Mouse (Mus musculus) myocyte (in vitro differentiated cells): ENCODE measurements around the gene Prr19. TPM values are rescaled to one million over a fixed set of nuclear protein-coding genes. Genes with fewer than 3 reads are reported as not detected.
A peak's percentile ranks its signal among the peaks of the same experiment; 100 is the strongest.

Source experiments
- H3K27me3 ChIP-seq: one replicate; pipeline ENCODE4 v1.6.1; 2011; ENCODE audit not compliant: control insufficient read depth, insufficient read depth, insufficient read length
- H3K36me3 ChIP-seq: one replicate; pipeline ENCODE4 v1.6.1; 2011; ENCODE audit not compliant: control insufficient read depth, insufficient read depth
- H3K4me2 ChIP-seq: one replicate; pipeline ENCODE4 v1.6.1; 2011; ENCODE audit warnings: low read depth, control low read depth
- H3K4me3 ChIP-seq: one replicate; pipeline ENCODE4 v1.5.1; 2011; ENCODE audit warnings: mild to moderate bottlenecking, control low read depth, moderate library complexity
- H3K79me2 ChIP-seq: one replicate; pipeline ENCODE4 v1.6.1; 2011; ENCODE audit not compliant: control insufficient read depth, insufficient read depth
- H3ac ChIP-seq: one replicate; pipeline ENCODE4 v1.6.1; 2011; ENCODE audit not compliant: control insufficient read depth, insufficient read length
- CEBPB ChIP-seq: IDR thresholded peaks from 2 replicates; pipeline ENCODE4 v1.6.1; 2011; ENCODE audit warnings: mild to moderate bottlenecking, moderate library complexity; ENCODE audit not compliant: poor library complexity, insufficient read depth, severe bottlenecking
- E2F4 ChIP-seq: IDR thresholded peaks from one replicate; pipeline ENCODE4 v1.6.1; 2011; ENCODE audit warnings: mild to moderate bottlenecking, control low read depth, moderate library complexity; ENCODE audit not compliant: insufficient read depth
- MAX ChIP-seq: IDR thresholded peaks from one replicate; pipeline ENCODE4 v1.6.1; 2011; ENCODE audit warnings: low read depth, mild to moderate bottlenecking, control low read depth
- MYOD1 ChIP-seq, 3 experiments: IDR thresholded peaks; one replicate each; pipeline ENCODE4 v1.6.1; 2011; ENCODE audit warnings: control low read depth in 2 of 3, low read depth in 2 of 3, mild to moderate bottlenecking in 2 of 3, moderate library complexity in 1 of 3; ENCODE audit not compliant: insufficient read length in 2 of 3, control insufficient read depth in 1 of 3
- MYOG ChIP-seq, 3 experiments: IDR thresholded peaks; one replicate each; pipeline ENCODE4 v1.6.1; 2011; ENCODE audit warnings: control low read depth in 2 of 3, low read depth in 2 of 3, mild to moderate bottlenecking in 2 of 3; ENCODE audit not compliant: insufficient read length in 2 of 3, control insufficient read depth in 1 of 3, insufficient read depth in 1 of 3
- POLR2A ChIP-seq: IDR thresholded peaks from one replicate; pipeline ENCODE4 v1.6.1; 2011; ENCODE audit warnings: low read depth, mild to moderate bottlenecking, control low read depth, moderate library complexity; ENCODE audit not compliant: insufficient read length
- POLR2AphosphoS2 ChIP-seq: IDR thresholded peaks from one replicate; pipeline ENCODE4 v1.6.1; 2011; ENCODE audit warnings: low read depth, control low read depth; ENCODE audit not compliant: insufficient read length
- REST ChIP-seq: IDR thresholded peaks from one replicate; pipeline ENCODE4 v1.6.1; 2011; ENCODE audit warnings: mild to moderate bottlenecking, control low read depth, moderate library complexity; ENCODE audit not compliant: insufficient read depth, insufficient read length
- SRF ChIP-seq: IDR thresholded peaks from one replicate; pipeline ENCODE4 v1.6.1; 2011; ENCODE audit warnings: low read depth; ENCODE audit not compliant: control insufficient read depth, insufficient read length
- TCF12 ChIP-seq: IDR thresholded peaks from one replicate; pipeline ENCODE4 v1.6.1; 2011; ENCODE audit warnings: mild to moderate bottlenecking, control low read depth; ENCODE audit not compliant: poor library complexity, insufficient read depth, severe bottlenecking
- TCF3 ChIP-seq: IDR thresholded peaks from one replicate; pipeline ENCODE4 v1.6.1; 2011; ENCODE audit warnings: low read depth, control low read depth; ENCODE audit not compliant: insufficient read length
- USF1 ChIP-seq: IDR thresholded peaks from one replicate; pipeline ENCODE4 v1.6.1; 2011; ENCODE audit warnings: low read depth, mild to moderate bottlenecking, control low read depth, moderate library complexity
- polyA plus RNA-seq: library from polyadenylated mRNA; unstranded; fragments of >200 nt; fragmentation: generic; extraction: Trizol; gene quantifications from one replicate; pipeline ENCODE4 v1.2.1, GENCODE M21; 2012; ENCODE audit warnings: missing spikeins

The Prr19 gene
- polyA plus RNA-seq, 1 experiment, result not detected

DNA sequence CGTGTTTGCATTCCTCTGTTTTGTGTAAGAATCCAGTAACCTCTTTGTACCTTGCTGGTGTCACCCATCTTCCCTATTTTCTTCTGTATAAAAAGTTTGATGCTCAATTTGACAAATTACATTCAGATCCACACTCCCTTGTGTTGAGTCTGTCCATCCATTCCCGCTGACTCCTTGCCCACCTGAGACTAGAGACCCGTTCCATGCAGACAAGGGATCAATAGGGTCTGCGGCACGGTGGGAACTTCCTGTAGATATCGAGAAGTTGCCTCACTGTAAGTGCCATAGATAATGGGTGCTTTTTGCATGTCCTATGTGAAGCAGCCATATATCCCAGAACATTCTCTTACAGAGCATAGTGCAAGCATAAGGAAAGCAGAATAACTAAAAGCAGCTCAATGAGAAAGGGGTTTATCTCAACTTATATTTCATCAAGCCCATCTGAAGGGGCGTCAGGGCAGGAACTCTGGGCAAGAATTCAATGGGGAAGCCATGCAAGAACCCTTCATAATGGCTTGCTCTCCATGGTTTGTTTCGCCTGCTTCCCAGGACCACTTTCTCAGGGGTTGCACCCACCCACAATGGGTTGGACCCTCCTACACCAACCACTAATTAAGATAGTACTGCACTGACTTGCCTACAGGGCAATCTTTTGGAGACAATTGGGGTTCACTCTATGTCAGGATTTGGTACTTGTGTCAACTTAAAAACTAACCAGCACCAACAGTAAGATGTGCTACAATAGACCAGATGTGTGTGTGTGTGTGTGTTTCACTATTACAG is 34.8 kb upstream of the Prr19 start:
- TF ChIP-seq CEBPB, result no peak
- no peak for TF ChIP-seq POLR2AphosphoS2
- no peak for TF ChIP-seq MAX
- TF ChIP-seq MYOD1 (IDR thresholded peaks at IDR 0.05; ENCODE audit: control insufficient read depth in 1 of 3, insufficient read length in 2 of 3, low read depth in 2 of 3), result no peak
- TF ChIP-seq SRF, result no peak
- no peak for TF ChIP-seq POLR2A
- TF ChIP-seq TCF12, result no peak
- no peak for TF ChIP-seq USF1
- no peak for TF ChIP-seq E2F4
- no peak for TF ChIP-seq REST
- TF ChIP-seq TCF3, result no peak
- TF ChIP-seq MYOG (IDR thresholded peaks at IDR 0.05; ENCODE audit: control insufficient read depth in 1 of 3, insufficient read depth in 1 of 3, insufficient read length in 2 of 3, low read depth in 2 of 3), result no peak
- Histone ChIP-seq H3K79me2 (peaks cover 17% of the 10 kb centered on the region), H3K4me2 (peak overlapping the region; percentile 97), H3ac (no peak overlapping the region), H3K36me3 (no peaks in the 10 kb centered on the region), H3K4me3 (peak overlapping the region; percentile 84), H3K27me3 (no peaks in the 10 kb centered on the region)

DNA sequence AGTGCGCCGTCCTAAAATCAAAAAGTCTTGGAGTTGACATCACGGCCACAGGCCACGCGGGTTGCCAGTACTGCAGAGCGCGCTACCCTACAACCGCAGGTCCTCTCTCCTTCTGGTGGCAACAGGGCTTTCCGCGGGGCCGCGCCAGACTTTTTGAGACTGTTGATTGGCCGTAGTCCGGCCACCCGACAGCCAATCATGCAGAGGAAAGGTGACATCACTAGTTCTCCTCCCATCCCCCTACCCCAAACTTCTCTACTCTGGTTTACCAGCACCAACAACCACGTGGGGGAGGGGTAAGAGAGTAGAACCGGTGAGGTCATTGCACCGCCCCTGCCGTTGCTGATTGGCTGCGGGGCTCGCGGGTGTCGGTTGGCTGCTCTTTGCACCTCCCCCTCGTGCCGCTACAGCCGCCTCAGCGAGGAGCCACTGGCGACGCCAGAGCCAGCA is 33.9 kb upstream of the Prr19 start, which contains the start of gene Cic:
Gene Cic (plus strand): TSS at position 404 of the 450 bp plus-strand sequence.
- H3K36me3 ChIP-seq, result no peaks in the 10 kb centered on the region
- H3ac ChIP-seq, result peak within 1 kb of the TSS; percentile 24
- peaks cover 17% of the 10 kb centered on the region for H3K79me2 ChIP-seq
- peak within 1 kb of the TSS; percentile 84 for H3K4me3 ChIP-seq
- no peak for TF ChIP-seq CEBPB
- TF ChIP-seq POLR2AphosphoS2, result peak; percentile 72
- TF ChIP-seq POLR2A, result peak; percentile 80
- peak; percentile 65 for TF ChIP-seq USF1
- TF ChIP-seq E2F4, result peak; percentile 81
- no peaks in the 10 kb centered on the region for H3K27me3 ChIP-seq
- peak within 1 kb of the TSS; percentile 97 for H3K4me2 ChIP-seq

DNA sequence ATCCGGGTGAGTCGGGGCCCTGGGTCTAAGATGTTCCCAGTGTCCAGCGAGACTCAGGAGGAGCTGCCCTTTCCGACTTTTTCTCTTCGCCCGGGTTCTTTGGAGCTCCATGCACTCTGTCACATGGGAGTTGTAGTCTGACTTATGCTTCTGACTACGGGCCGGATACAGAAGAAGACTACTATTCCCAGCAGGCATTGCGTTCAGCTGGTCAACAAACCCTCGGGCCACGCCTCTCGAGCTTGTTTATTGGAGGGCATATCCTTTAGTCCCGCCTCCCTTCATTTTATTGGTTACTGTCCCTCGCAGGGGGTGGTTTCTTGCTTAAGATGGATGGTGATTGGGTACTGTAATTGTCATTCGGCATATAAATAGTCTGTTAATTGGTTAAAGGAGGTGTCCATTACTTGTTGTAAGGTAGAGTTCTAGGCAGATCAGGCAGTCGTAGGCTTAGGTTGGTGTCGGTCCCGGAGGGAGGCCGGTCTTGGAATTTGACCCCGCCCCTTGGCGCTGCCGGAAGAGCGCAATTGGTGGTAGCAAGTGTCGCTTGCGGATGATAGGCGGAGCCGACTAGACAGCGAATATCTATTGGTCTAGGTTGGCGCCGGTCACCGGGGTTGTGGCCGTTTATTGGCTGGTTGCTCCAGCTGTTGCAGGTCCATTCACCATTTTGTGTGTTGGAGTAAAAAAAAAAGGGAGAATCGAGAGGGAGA is 33.3 kb upstream of the Prr19 start:
- H3ac ChIP-seq, result peak overlapping the region; percentile 24
- H3K4me2 ChIP-seq, result no peak overlapping the region
- H3K79me2 ChIP-seq, result peaks cover 17% of the 10 kb centered on the region
- H3K36me3 ChIP-seq, result no peaks in the 10 kb centered on the region
- H3K27me3 ChIP-seq, result no peaks in the 10 kb centered on the region
- peak overlapping the region; percentile 84 for H3K4me3 ChIP-seq
- no peak for TF ChIP-seq MAX
- no peak for TF ChIP-seq TCF3
- no peak for TF ChIP-seq TCF12
- TF ChIP-seq SRF, result no peak
- TF ChIP-seq MYOD1 (IDR thresholded peaks at IDR 0.05; ENCODE audit: control insufficient read depth in 1 of 3, insufficient read length in 2 of 3, low read depth in 2 of 3), result no peak
- TF ChIP-seq CEBPB, result no peak
- TF ChIP-seq REST, result no peak
- no peak for TF ChIP-seq E2F4
- TF ChIP-seq MYOG (IDR thresholded peaks at IDR 0.05; ENCODE audit: control insufficient read depth in 1 of 3, insufficient read depth in 1 of 3, insufficient read length in 2 of 3, low read depth in 2 of 3), result no peak
- no peak for TF ChIP-seq POLR2AphosphoS2
- no peak for TF ChIP-seq POLR2A
- TF ChIP-seq USF1, result no peak

DNA sequence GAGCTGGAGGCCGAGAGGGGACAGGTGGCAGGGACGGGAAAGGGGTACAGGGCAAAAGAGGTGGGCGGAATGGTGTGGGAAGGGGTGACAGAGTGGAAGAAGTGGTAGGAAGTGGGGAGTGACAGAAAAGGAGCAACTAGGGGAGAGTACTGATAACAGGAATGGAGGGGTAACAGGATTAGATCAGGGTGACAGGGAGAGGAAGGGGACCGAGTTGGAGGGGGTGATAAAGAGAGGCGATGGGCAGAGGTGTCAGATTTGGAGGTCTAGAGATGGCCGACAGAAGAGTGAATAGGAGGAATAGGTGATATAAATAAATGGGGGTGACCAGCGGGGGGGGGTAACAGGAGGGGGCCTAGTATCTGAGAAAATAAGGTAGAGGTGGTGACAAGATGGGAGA is 32.6 kb upstream of the Prr19 start:
- peaks cover 17% of the 10 kb centered on the region for H3K79me2 ChIP-seq
- peak overlapping the region; percentile 24 for H3ac ChIP-seq
- TF ChIP-seq POLR2A (no peak), MYOD1 (IDR thresholded peaks at IDR 0.05; ENCODE audit: control insufficient read depth in 1 of 3, insufficient read length in 2 of 3, low read depth in 2 of 3) (peak in 1 of 3 experiments; percentile 64)
- peak overlapping the region; percentile 84 for H3K4me3 ChIP-seq
- H3K27me3 ChIP-seq, result no peaks in the 10 kb centered on the region
- H3K36me3 ChIP-seq, result no peaks in the 10 kb centered on the region
- H3K4me2 ChIP-seq, result peak overlapping the region; percentile 92

DNA sequence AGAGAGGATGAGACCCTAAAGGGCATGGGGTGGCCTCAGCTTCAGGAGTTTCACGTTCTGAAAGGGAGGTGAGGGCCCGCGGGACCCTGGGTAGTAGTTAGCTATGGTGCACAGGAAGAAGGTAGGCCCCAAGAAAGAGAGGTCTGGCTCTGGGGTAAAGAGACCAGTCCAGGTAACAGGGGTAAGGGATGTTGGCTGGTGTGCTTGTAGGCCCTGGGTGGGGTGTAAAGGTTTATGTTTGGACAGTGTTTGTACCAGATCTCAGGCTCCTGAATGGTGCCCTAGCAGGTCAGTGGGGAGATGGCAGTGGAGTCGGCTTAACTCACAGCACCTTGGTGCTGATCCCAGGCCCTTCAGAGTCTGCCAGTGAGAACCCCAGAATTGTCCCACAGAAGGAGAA is 32.2 kb upstream of the Prr19 start:
- H3K4me3 ChIP-seq, result peak overlapping the region; percentile 84
- H3K36me3 ChIP-seq, result no peaks in the 10 kb centered on the region
- no peak for TF ChIP-seq SRF
- no peak for TF ChIP-seq POLR2AphosphoS2
- peak overlapping the region; percentile 24 for H3ac ChIP-seq
- H3K4me2 ChIP-seq, result peak overlapping the region; percentile 92
- H3K79me2 ChIP-seq, result peaks cover 17% of the 10 kb centered on the region
- H3K27me3 ChIP-seq, result no peaks in the 10 kb centered on the region
